Mouse (Mus musculus) right cerebral cortex, adult 2 months (tissue): ENCODE measurements around the gene Pde4d.

Source experiments
- DNase-seq, 2 experiments: peaks; one replicate each; pipeline ENCODE4 v3.0.0; 2021 to 2022; ENCODE audit warnings: low spot score in 2 of 2

Pde4d gene

DNA sequence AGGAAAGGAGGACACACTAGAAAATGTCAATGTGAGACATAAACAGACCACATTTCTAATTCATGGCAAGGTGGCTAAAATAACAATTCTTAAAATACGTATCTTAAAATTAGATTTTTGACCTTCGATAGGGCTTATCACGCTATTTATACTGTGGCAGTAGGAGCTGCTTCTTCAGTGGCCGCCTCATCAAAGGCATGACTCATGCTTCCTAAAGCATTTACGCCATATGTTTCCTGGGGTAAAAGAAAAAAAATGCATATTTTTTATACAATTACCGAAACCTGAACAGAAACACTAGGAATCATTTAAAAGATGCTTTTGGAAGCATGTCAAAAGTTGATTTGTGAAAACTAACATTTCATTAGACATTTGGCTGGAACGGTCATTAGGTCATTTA, 721.9 kb downstream of the Pde4d start:
- peak in 1 of 2 experiments; percentile 18 for DNase-seq

DNA sequence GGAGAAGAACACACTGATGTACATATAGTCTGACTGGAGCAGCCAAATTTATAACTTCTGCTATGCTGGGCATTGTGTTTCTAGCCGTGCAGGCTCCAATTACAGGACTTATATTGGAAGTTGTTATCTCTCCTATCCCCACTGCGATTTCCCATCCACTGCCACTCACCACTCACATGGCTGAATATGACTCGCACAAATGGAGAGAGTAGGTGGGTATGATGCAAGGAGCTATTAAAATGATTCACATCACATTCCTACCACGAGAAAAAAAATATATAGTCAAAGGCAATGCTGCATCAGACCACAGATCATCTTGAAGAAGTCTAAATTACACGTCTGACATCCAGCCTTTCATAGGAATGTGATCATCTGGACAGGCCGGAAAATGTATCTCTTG, 725.5 kb downstream of the Pde4d start:
- DNase-seq = peak; percentile 18 to 21

DNA sequence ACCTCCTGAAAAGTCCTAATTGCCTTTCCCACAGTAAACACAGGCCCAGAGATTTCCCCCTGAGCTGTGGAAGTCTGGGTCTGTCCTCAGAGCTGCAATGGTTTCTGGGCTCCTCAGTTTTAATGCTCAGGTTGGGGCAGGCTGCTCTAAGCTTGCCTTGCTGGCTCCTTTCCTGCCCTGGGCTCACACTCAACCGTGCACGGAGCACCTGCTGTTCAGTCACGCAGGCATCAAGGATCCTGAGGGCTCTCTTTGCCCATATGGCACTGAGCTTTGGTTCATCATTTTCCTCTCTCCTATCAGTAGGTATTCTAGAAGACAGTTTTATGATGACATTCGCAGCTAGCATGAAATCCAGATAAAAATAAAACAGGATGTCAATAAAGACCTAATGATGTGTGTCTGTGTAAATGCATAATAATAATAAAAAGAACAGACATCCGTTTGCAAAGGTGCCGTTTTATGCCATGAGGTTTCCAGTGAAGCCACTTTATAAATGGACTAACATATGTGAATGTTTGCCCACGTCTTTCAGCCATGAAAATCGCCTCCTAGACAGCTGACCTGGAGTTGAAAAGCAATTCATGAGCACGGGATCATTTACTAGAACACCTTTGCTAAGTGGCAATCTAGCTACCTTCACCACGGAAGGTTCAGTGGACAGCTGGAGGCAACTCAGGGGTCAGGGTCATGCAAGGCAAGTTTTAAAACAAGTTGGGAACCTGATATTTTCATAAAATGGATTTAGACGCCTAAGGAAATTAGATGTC, 726.3 kb downstream of the Pde4d start:
- no peak for DNase-seq

DNA sequence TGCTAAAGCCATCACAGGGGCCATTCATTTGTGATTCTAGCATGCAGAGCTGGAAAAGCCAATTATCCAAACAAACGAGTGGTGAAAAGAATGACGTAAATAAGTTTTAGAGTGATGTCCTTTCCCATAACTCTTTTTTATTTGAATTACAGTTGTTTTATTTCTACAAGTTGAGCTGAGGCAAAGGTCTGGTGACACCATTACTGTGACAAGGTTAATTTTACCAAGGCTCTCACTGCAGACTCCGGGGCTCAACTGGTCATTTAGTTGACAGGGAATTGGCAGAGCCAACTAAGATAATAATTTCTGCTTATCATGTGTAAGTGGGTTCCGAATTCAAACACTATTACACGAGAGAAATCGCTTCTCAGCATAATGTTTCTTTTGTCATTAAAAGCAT, 731.6 kb downstream of the Pde4d start:
- DNase-seq = no peak

DNA sequence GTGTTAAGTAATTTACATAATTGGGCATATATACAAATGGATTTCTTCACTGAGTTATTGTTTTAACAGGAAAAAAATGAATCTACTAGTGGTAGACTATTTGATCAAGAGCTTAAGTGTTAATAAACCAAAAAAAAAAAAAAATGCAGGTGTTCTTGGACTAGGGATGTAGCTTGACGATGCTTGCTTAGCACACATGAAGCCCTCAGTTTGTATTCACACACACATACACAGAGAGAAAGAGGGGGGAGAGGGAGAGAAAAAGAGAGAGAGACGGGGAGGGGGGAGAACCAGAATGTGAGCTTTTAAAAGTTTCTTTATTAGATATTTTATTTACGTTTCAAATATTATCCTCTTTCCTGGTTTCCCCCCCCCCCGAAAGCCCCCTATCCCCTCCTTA, 740.9 kb downstream of the Pde4d start:
- no peak for DNase-seq

DNA sequence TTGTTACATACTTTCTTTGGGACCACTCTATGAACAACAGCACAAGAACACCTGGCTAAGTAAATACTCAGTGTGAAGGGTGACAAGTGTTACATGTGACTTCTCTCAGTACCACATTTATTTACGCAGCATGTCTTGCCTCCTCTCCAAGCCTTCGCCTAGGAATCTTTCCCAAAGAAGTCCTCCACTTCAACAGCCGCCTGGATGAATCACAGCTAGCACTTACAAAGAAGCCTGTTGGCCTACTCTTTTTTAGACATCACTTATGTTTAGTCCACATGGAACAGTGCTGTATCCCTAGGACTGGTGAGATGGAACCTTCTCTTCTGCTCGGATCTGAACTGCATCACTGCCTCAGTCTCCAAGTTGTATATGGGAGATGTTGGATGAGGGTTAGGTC, 741.4 kb downstream of the Pde4d start:
- no peak for DNase-seq

DNA sequence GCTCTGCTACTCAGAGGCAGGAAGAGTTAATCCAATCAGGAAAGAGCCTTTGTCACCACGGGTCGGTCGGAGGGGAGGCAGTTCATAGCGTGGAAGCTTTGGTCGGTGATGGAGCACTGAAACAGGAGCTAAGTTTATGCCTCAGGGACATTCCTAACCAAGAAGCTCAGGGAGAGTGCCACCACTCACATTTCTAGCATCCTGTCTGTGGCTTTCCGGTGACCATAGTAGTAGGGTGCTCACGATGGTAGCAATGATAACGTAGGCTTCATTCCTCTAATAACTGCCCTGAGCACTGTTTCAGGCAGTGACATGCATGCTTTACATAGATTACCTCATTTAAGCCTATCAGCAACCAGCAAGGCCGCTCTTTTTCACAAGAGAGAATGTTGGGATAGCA, 755.8 kb downstream of the Pde4d start:
- DNase-seq = no peak

DNA sequence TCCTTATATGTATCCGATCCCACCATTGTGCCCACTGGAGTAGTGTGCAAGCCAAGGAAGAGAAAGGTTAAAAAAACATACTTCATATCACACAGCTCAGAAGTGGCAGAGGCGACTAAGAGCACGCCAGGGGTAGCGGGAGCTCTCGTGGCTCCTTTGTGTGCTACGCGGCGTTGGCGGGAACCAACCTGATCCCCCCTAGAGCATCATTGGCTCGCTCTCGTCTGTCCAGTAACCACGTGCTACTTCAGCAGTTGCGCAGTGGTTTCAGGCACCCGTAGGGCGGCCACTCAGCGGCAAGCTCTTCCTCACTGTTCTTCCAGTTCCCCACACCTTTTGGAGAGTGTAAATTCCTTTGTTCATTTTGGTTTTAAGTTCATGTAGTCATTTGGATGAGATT, 758.9 kb downstream of the Pde4d start:
- DNase-seq = no peak

DNA sequence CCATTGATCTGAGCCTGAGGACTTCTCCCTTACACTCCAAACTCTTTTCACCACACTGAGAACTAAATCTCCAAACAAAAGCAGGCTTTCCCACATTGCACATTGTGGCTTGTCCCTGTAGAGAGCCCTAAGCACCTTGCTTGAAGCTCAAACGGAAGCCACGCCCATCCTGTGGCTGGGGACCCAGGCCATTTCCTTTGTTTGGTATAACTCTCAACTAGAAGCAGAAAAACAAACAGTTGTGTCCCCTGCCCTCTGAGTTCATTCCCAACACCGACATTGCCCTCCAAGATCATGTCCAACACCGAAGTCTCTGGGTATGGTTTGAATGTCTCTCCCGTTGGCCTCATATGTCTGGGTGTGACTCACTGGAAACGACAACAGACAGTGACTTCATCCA, 759.7 kb downstream of the Pde4d start:
- DNase-seq = no peak

DNA sequence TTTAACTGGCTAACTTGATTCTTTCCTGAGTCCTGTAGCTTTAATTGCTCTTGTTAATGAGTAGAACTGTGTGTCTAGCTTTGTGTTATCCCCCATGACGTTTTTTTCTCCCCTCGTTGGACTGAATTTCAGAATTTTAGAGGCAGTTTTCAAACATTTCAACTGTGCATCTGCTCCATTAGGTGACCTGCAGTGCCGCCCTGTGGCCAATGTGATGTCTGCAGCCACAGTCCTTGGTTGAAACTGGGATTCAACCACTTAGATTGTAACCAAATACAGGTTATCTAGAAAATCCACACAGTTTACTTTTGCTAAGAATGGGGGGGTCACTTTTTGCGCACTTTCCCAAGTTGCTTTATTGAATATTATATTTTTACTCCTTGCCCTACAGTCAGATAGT, 760.7 kb downstream of the Pde4d start:
- DNase-seq = peak; percentile 88 to 94

DNA sequence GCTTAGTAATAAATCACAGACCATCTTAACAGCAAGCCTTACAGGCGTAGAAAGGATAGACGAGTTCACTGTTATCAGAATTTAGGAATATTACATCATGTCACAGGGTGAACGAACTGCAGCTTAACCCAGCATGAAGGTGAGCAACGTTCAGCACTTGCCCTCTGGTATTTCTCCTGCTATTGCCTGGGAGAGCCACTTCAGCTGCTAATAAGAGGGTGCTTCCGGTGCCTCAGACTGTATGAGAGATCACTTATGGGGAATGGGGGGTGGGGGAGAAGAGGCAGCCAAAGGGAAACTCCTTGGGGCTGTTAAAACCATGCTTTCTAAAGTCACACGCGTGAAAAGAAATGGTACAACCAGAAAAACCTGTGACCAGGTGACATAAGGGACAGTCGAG, 761.7 kb downstream of the Pde4d start:
- no peak for DNase-seq

DNA sequence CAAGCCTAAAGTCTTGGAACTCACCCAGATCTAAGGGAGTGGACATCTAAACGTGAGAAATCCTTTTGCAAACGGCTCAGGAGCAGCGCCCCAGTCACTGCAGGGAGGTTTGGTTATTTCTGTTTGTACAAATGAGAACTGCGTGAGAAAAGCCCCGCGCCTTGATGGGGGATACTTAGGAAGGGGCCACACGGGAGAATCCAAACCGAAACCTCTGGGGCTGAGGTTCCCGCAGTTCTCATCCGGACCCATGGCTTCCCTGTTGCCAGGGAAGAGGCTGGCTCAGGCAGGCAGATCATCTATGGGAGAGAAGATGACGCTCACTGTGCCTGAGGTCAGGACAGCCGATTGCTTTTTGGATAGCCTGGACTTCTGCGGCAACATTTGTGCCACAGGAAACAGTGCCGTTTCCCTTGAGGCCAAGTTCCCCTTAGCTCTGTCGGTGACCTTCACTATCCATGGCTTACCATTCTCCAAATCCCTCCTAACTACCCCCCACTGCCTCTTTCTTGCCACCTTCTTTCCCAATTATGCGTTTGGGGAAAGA, 762.3 kb downstream of the Pde4d start:
- no peak for DNase-seq

DNA sequence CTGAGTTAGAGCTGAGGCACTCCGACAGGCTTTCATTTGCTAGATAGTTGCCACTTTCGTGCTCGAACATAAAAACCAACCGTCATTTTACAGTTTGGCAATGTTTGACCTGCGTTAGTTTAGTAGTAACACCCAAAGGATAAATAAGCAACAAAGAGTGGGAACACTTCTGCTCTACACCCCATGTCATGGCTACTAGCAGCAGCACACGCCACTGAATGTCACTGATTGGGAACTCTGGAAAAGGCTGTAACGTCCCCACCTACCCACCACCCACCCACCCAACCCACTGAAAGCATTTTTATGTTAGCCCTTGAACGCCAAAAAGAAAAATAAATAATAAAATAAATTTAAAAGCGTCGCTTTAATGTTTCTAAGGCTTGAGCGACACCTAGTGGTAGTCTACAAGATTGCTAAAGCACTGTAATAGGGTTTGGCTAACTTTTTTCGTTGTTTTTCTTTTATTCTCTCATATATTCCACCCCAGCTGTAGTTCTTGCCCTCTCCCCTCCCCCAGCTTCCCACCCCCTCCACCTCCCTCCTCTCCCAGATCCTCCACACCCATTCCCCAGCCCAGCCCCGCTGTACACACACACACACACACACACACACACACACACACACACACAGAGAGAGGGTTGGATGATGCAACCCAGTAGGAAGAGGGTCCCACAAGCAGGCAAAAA, 763.2 kb downstream of the Pde4d start:
- DNase-seq = no peak

DNA sequence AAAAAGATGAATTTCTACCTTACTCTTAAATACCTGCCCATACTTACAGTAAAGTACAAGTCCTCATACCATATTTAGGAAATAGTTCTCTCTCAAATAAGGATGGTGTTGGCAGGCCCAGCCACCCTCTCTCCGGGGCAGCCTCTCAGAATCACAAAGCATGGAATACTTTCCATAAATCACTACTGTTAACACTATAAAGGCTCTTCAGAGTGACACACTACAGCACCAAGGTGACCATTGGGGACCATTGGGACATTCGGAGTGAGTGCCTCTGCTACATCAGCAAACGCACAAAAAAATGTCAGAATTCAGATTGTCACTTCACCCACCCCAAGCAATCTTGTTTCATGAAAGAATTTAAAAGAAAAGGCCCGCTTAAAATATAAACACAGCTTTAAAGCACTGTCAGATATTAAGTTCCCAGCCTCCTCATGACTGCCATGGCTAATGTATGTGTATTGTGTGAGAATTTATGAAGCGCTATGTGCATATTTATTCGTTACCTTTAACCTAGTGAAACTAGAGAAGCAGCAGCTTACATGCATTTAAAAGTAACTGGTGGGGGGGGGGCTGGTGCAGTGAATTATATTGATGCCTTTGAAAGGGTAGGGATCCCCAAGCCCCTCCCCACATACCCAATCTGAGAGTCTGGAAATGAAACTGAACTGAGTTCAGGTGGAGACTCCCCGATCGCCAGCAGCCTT, 769.4 kb downstream of the Pde4d start:
- no peak for DNase-seq

DNA sequence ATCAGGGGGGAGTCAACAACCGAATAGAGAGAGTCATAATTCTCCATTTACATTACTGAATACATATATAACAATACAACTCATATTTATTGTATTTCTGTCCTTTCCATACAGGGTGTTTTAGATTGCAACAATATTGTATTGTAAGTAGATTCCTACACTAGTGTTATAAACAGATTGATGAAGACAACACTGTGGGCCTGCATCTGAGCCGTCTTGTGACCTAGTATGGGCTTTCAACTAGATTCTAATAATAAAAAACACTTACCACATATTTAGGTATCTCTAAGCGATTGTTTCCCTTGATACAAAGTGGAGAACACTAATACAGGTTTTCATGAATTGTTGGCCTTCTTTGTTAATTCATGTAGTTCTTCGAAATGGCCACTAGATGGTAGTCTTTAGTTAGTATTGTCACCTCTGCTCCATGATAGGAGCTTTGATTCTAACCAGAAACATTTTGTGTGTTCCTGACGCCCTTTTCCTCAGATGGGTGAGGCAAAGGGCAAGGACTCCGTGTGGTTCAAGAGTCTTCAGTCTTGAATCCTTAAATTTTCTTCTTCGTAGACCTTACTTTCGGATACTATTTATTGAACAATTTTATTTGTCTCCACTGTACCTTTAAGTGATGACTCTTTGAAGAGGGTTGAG, 779.3 kb downstream of the Pde4d start:
- DNase-seq = peak in 1 of 2 experiments; percentile 43

DNA sequence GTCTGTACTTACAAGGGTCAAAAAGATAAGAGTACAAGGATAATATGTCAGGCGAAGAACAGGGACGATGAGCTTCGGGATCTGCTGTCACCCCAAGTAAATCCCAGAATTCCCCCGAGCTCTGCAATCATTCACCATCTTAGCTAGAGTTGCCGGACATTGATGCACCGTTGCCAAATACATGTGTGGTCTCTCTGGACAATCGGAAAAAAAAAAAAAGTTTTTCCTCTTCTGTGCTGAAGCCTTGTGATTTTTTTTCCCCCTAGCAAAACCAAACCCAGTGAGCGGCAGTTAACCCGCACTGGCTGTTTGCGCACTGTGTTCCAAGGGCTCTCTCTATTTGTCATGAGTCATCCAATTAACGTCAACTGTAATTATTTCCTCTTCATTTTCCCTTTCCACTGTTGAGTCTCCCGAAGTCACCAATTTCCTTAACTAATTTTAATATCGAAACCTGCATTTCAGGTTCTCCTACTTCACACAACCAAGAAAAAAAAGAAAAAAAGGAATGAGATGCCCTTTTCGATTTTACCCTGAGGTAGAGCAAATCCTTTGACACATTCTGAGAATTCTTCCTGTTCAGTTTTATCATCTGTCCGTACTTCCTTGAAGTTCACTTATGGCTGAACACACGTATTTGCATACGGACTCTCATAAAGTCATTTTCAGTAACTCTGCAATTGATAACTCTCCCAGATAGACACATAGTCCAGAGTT, 780.0 kb downstream of the Pde4d start:
- DNase-seq = no peak

DNA sequence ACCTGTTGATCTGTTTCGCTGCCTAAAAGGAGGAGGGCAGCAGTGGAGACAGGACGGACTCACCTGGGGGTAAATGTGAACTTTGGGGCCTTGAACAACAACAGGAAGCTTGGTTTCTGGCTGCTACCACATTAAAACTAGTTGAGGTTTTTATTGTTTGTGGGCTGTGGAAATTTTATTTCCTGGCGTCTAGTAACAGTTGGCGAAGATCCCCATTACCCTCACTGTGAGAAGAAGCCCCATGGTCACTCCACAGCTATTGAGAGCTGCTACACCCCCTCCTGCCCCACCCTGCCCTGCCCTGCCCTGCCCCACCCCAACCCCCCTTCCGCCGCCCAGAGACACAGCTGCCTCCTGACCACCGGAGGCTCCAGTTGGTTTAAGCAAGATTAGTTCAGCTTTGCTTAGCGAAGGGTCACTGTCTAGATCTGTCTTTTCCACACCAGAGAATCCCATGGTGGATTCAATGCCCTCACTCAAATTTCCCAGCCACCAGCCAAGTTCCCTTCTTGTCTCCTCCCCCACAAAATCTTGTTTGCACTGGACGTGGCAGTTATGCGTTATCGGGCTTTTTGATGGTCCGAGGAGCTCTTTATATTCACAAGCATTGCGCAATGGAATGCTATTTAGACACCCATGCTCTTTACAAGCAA, 780.7 kb downstream of the Pde4d start:
- no peak for DNase-seq

DNA sequence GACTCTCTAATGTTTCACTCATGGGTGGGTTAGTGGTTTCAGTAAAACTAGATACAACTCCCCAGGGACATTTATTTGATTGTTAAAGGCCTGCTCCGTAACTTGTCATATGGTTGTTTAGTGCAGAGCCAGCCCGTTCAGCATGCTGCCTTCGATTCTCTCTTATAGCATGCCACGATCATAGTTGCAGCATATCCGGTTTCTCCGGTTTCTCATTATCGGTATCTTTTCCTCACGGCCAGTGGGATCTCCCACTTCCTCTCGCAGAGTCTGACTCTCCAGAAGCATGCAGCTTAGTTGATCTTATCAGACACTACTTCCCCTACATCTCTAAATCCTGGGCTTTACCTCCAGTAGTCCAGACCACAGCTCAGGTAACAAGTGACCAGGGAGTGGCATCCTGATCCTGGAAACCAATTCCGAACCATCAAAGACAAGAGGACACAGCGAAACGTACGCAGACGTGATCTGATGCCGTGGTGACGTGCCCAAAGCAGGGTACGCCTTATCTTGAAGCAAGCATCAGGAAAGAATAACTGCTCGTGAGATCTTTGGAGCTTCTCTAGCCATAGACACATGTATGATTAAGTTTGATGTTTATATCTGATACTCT, 782.2 kb downstream of the Pde4d start:
- no peak for DNase-seq

DNA sequence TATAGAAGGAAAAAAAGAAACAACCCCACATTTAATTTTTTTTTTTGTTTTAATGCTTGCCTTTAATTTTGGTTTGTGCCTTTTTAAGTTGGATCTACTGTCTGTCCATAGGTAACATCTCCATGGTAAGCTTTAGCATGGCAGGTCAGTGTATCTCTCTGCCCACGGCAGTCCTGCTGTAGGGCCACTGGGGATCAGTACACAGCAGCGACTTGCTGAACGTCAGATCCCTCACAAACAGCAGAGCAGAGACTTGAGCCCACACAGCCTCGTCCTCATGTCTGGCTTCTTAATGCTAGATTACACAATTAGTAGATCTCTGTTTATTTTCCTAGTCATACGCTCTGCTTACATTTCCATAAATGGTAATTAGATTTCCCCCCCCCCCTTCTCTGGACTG, 782.8 kb downstream of the Pde4d start:
- DNase-seq = no peak

DNA sequence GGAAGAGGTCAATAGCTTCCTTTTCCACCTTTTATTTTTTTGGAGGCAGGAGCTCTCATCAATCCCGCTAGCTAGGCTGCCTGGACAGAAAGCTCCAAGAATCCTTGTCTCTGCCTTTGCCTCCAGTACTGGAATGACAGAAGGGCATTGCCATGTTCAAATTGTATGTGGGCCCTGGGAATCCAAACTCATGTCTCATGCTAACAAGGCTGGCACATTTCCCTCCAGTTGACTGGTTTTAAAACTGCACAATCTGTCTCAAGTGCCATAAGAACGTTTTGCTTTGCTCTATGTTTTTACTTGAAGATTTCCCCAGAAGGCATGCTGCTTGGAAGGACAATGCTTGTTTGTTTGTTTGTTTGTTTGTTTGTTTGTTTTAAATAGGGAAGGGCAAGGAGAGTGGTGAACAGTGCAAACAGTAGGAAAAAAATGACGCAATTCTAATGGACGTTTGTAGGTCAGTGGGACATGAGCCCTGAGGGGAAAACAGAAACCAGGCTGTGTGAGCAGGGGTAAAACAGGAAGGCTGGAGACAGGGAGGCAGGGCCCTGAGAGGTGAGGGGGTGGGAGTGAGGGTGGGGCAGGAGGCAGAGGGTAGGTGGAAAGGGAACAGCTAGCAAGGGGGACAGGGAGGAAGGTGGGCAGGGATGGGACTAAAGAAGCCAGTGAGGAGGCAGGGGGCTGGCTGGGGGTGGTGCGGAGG, 784.3 kb downstream of the Pde4d start:
- DNase-seq = no peak
